Mouse (Mus musculus) cerebellum, adult 9-11 months (tissue): ENCODE measurements around the gene Tma16.

ENCODE experiments used
- DNase-seq: peaks from one replicate; pipeline ENCODE4 v3.0.0; 2022

Tma16 gene

GRCm38 (mm10) chr8:66486084-66486763 is at the start of gene Tma16:
Gene Tma16, minus strand, starts transcription at chr8:66486530.
- DNase-seq: peak; percentile 79

- no peak for DNase-seq
These were observed 34.2 kb upstream of the Tma16 start for GRCm38 (mm10) chr8:66520576-66520975.

GRCm38 (mm10) chr8:66519149-66519548 is 32.8 kb upstream of the Tma16 start:
- DNase-seq: no peak

GRCm38 (mm10) chr8:66511537-66511936 is 25.2 kb upstream of the Tma16 start, which contains the start of gene Tktl2:
Gene Tktl2, plus strand, starts transcription at chr8:66511756.
- DNase-seq: no peak

- no peak for DNase-seq
These were observed 17.1 kb upstream of the Tma16 start for GRCm38 (mm10) chr8:66503381-66503780.

GRCm38 (mm10) chr8:66496998-66497577 is 10.8 kb upstream of the Tma16 start:
- peak; percentile 6 for DNase-seq

- peak; percentile 22 for DNase-seq
These were observed 9.4 kb upstream of the Tma16 start for GRCm38 (mm10) chr8:66495726-66496125.

- no peak for DNase-seq
These were observed 8.2 kb upstream of the Tma16 start for GRCm38 (mm10) chr8:66494496-66494895.

- no peak for DNase-seq
These were observed 4.3 kb upstream of the Tma16 start for GRCm38 (mm10) chr8:66490624-66491023.

GRCm38 (mm10) chr8:66488556-66488955 is 2.2 kb upstream of the Tma16 start:
- DNase-seq: no peak

GRCm38 (mm10) chr8:66476880-66477279 is 9.4 kb downstream of the Tma16 start:
- no peak for DNase-seq

GRCm38 (mm10) chr8:66469821-66470220 is 16.5 kb downstream of the Tma16 start:
- no peak for DNase-seq

- DNase-seq: no peak
These were observed 29.3 kb downstream of the Tma16 start for GRCm38 (mm10) chr8:66457057-66457456.

GRCm38 (mm10) chr8:66450691-66451090 is 35.6 kb downstream of the Tma16 start:
- DNase-seq: peak; percentile 6

- no peak for DNase-seq
These were observed 41.0 kb downstream of the Tma16 start for GRCm38 (mm10) chr8:66445351-66445750.

- no peak for DNase-seq
These were observed 42.2 kb downstream of the Tma16 start for GRCm38 (mm10) chr8:66444141-66444540.

GRCm38 (mm10) chr8:66442778-66443177 is 43.6 kb downstream of the Tma16 start:
- no peak for DNase-seq

- DNase-seq: no peak
These were observed 45.2 kb downstream of the Tma16 start for GRCm38 (mm10) chr8:66441123-66441522.

- DNase-seq: no peak
These were observed 47.9 kb downstream of the Tma16 start for GRCm38 (mm10) chr8:66438468-66438867.

- no peak for DNase-seq
These were observed 48.4 kb downstream of the Tma16 start for GRCm38 (mm10) chr8:66437929-66438328.

GRCm38 (mm10) chr8:66436804-66437203 is 49.5 kb downstream of the Tma16 start:
- DNase-seq: no peak

GRCm38 (mm10) chr8:66433577-66433976 is 52.8 kb downstream of the Tma16 start:
- DNase-seq: no peak

- DNase-seq: no peak
These were observed 55.7 kb downstream of the Tma16 start for GRCm38 (mm10) chr8:66430639-66431038.
